ENCODE assay signal across 31 mouse cellular contexts in the genomic region with DNA sequence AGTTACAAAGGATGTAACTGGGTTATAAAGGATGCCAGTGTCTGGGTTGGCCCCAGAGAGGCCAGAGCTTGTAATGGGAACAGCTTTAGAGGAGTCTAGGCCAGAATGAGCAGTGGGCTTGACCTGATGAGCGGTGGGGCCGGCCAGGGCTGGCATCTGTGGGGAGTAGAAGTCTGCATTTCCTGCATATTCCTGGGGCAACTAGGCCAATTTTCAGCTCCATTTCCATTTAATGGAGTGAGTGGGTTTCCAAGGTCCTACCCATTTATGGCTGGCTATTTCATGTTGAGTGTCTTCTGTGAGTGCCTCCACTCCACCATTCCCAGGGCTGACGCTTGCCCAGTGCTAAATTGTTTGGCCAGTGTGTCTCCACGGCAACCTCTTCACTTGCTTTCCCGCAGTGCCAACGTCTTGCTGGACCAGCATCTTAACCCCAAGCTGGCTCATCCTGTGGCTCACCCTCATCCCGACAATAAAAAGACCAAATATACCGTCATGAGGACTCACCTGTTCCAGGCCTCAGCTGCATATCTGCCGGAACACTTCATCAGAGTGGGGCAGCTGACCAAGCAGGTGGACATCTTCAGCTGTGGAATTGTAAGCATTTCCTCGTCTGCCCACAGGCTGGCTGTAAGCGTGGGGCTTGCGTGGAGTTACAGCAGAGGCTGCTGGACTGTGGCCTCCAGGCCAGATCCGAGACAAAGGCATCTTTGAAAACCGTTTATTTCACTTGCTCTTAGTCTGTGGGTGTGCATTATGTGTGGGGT. TPM values are rescaled to one million over a fixed set of nuclear protein-coding genes. Genes with fewer than 3 reads are reported as not detected.
DNase-seq lines count a peak whose midpoint lies in the region; TF ChIP-seq lines count a peak whose summit lies in the region.
"Had no signal": no experiment of that assay in that cellular context is flagged by ENCODE, and none has a peak within 500 bp of the region (broad histone marks: within the 10 kb centered on the region; RNA-seq: fewer than 3 reads in every experiment).

No protein-coding gene starts in this region.

- TF ChIP-seq POLR2A in brain, embryonic 14.5 days (IDR thresholded peaks at IDR 0.05; ENCODE audit: borderline replicate concordance, extremely low read depth, insufficient read depth, insufficient read length, poor library complexity, severe bottlenecking) = no peak
- TF ChIP-seq POLR2A in myocyte (IDR thresholded peaks at IDR 0.05; ENCODE audit: insufficient read length, low read depth) = no peak

- H3ac ChIP-seq in myocyte (ENCODE audit: control insufficient read depth, insufficient read length) = no peak overlapping the region

- no peak for TF ChIP-seq CTCF in brain, embryonic 14.5 days (IDR thresholded peaks at IDR 0.05; ENCODE audit: borderline replicate concordance, extremely low read depth, insufficient read depth, insufficient read length)

- H3K27me3 ChIP-seq in myocyte (ENCODE audit: control insufficient read depth, insufficient read depth, insufficient read length) = no peaks in the 10 kb centered on the region
- H3K27me3 ChIP-seq: embryonic facial prominence, embryonic 15.5 days; forebrain, embryonic 12.5 days; midbrain, embryonic 12.5 days had no signal

- peak; percentile 36 to 37 for DNase-seq in cerebellum, postnatal 14 days
- no peak for DNase-seq in cerebellum, postnatal 25 days
- DNase-seq in layer of hippocampus, adult 8-10 months (ENCODE audit: low spot score in 2 of 2) = peak; percentile 34 to 51
- DNase-seq in layer of hippocampus, adult 9-11 months = no peak
- peak; percentile 20 for DNase-seq in brain, embryonic 14.5 days (ENCODE audit: low read depth)
- no peak for DNase-seq in urinary bladder, adult 18-20 months (ENCODE audit: low spot score in 2 of 2)
- DNase-seq: adrenal gland, adult 2 months; adrenal gland, postnatal 36 days; B cell, adult 2 months; gastrocnemius, adult 2 months; gastrocnemius, postnatal 36 days; heart, adult 18-20 months; heart, postnatal 36 days; kidney, adult 11 months; kidney, postnatal 25 days; liver; lung, embryonic 14.5 days; lung, postnatal 14 days; right cerebral cortex, adult 18-20 months; thymus, adult 2 months; thymus, postnatal 36 days had no signal

- H3K4me2 ChIP-seq in myocyte (ENCODE audit: low read depth) = no peak overlapping the region
- H3K4me2 ChIP-seq: embryonic facial prominence, embryonic 15.5 days; forebrain, embryonic 12.5 days; heart, embryonic 11.5 days; hindbrain, embryonic 14.5 days; lung, embryonic 14.5 days; midbrain, embryonic 12.5 days had no signal

- H3K36me3 ChIP-seq in myocyte (ENCODE audit: control insufficient read depth, insufficient read depth) = no peaks in the 10 kb centered on the region
- H3K36me3 ChIP-seq: embryonic facial prominence, embryonic 10.5 days; embryonic facial prominence, embryonic 15.5 days; forebrain, embryonic 12.5 days; midbrain, embryonic 12.5 days had no signal

- H3K79me2 ChIP-seq in myocyte (ENCODE audit: control insufficient read depth, insufficient read depth) = no peaks in the 10 kb centered on the region

- no peak overlapping the region for H3K4me3 ChIP-seq in myocyte
- H3K4me3 ChIP-seq: embryonic facial prominence, embryonic 10.5 days; embryonic facial prominence, embryonic 15.5 days; forebrain, embryonic 12.5 days; gastrocnemius, adult 2 months; midbrain, embryonic 12.5 days had no signal

TF ChIP-seq in myocyte, 11 proteins besides CTCF, POLR2A, EP300 and RAD21:
- TF ChIP-seq TCF12 (IDR thresholded peaks at IDR 0.05; ENCODE audit: insufficient read depth, poor library complexity, severe bottlenecking) (no peak), E2F4 (IDR thresholded peaks at IDR 0.05; ENCODE audit: insufficient read depth) (no peak), SRF (IDR thresholded peaks at IDR 0.05; ENCODE audit: control insufficient read depth, insufficient read length, low read depth) (no peak), MYOD1 (IDR thresholded peaks at IDR 0.05; ENCODE audit: control insufficient read depth in 1 of 3, insufficient read length in 2 of 3, low read depth in 2 of 3) (peak in 2 of 3 experiments; percentile 56 to 88), MYOG (IDR thresholded peaks at IDR 0.05; ENCODE audit: control insufficient read depth in 1 of 3, insufficient read depth in 1 of 3, insufficient read length in 2 of 3, low read depth in 2 of 3) (peak; percentile 3 to 91 (median 58)), CEBPB (IDR thresholded peaks at IDR 0.05; ENCODE audit: insufficient read depth, poor library complexity, severe bottlenecking) (no peak), USF1 (IDR thresholded peaks at IDR 0.05; ENCODE audit: low read depth) (no peak), REST (IDR thresholded peaks at IDR 0.05; ENCODE audit: insufficient read depth, insufficient read length) (no peak), MAX (IDR thresholded peaks at IDR 0.05; ENCODE audit: low read depth) (no peak), TCF3 (IDR thresholded peaks at IDR 0.05; ENCODE audit: insufficient read length, low read depth) (peak; percentile 61)

RNA-seq across cellular contexts. Expression of a gene that starts 18.4 kb away (rescaled TPM):
- total RNA-seq in layer of hippocampus, adult 8-10 months (2022) = 10 to 100 TPM; 63.5 to 73.0 (median 68.1) TPM
- polyA plus RNA-seq in brain, embryonic 14.5 days (2012; rRNA removed) = 25.1 and 27.6 TPM in 2 replicates
- polyA plus RNA-seq in myocyte (2012; fragmentation: generic; extraction: Trizol) = 21.0 TPM

RNA-seq across cellular contexts. Expression of a gene that starts 40.2 kb away (rescaled TPM):
- total RNA-seq in layer of hippocampus, adult 8-10 months (2022) = 10 to 100 TPM; 19.3 to 25.0 (median 21.7) TPM
- polyA plus RNA-seq in brain, embryonic 14.5 days (2012; rRNA removed) = 4.0 and 4.2 TPM in 2 replicates
- 17.0 TPM for polyA plus RNA-seq in myocyte (2012; fragmentation: generic; extraction: Trizol)

RNA-seq across cellular contexts. Expression of a gene that starts 41.3 kb away (rescaled TPM):
- not detected for total RNA-seq in layer of hippocampus, adult 8-10 months (2022)
- 0.52 and 0.85 TPM in 2 replicates for polyA plus RNA-seq in brain, embryonic 14.5 days (2012; rRNA removed)
- polyA plus RNA-seq in myocyte (2012; fragmentation: generic; extraction: Trizol) = 0.35 TPM
- total RNA-seq: adrenal gland, adult 2 months; adrenal gland, postnatal 36 days; gastrocnemius, postnatal 36 days; heart, adult 18-20 months; heart, postnatal 36 days; left cerebral cortex, adult 18-20 months; left cerebral cortex, postnatal 14 days had no signal
- polyA plus RNA-seq: activated CD4-positive, CD25-positive, alpha-beta regulatory T cell, adult 4 months; adrenal gland, adult 2 months; embryonic facial prominence, embryonic 10.5 days; lung, embryonic 14.5 days had no signal

RNA-seq across cellular contexts. Expression of a gene that starts 54.7 kb away (rescaled TPM):
- 10 to 100 TPM; 41.0 to 50.5 (median 47.0) TPM for total RNA-seq in layer of hippocampus, adult 8-10 months (2022)
- 48.1 and 71.2 TPM in 2 replicates for polyA plus RNA-seq in brain, embryonic 14.5 days (2012; rRNA removed)
- polyA plus RNA-seq in myocyte (2012; fragmentation: generic; extraction: Trizol) = 20.6 TPM

Comparison
In these comparisons a context has a peak if more than half of its experiments do, and no peak if none do; other contexts are left out.
1. DNase-seq: peak in cerebellum, postnatal 14 days (2 of 2), layer of hippocampus, adult 8-10 months (2 of 2) and brain, embryonic 14.5 days (single experiment); none in cerebellum, postnatal 25 days (0 of 2), layer of hippocampus, adult 9-11 months (single experiment) and urinary bladder, adult 18-20 months (0 of 2).